Mouse (Mus musculus) thymus, adult 18-20 months (tissue): ENCODE data around the gene Dlg2.

Experiments
- DNase-seq, 2 experiments: peaks; one replicate each; pipeline ENCODE4 v3.0.0; 2022; ENCODE audit warnings: mixed read lengths in 2 of 2

Gene Dlg2

GRCm38 (mm10) chr7:92113065-92113464 is 1636.6 kb downstream of the Dlg2 start:
- DNase-seq, result no peak

DNA sequence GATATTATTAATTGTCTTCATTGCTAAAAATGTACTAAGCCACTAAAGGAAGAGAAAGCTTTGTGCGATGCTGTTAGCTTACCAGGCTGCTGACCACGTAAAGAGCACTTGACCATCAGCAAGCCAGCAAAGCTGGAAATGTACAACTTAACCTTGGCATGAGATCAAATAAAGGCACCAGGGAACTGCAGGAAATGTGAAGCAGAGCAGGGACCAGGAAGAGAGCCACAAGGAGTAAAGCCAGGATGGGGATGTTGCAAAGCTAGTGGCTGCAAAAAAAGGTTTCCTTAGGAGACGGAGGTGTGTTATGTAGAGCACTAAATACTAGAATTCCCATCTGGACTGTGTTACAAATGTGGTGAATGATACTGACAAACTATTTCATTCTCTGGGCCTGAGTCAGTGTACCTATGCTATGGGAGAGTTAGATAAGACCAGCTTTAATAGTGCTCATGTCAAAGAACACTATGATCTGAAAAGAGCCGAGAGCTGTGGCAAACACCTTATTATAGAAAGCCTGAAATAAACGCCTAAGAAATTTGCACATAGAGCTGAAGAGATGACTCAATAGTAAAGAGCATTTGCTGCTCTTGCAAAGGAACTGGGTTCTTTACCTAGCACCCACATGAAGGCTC is 1638.9 kb downstream of the Dlg2 start:
- no peak for DNase-seq

GRCm38 (mm10) chr7:92123276-92123675 is 1646.8 kb downstream of the Dlg2 start:
- DNase-seq, result no peak

- no peak for DNase-seq
These were observed 1649.4 kb downstream of the Dlg2 start for GRCm38 (mm10) chr7:92125886-92126285.

- DNase-seq, result no peak
These were observed 1657.8 kb downstream of the Dlg2 start for GRCm38 (mm10) chr7:92134301-92134700.

GRCm38 (mm10) chr7:92135624-92136023 is 1659.2 kb downstream of the Dlg2 start:
- DNase-seq, result no peak

- DNase-seq, result no peak
These were observed 1663.8 kb downstream of the Dlg2 start for GRCm38 (mm10) chr7:92140051-92140817.

- no peak for DNase-seq
These were observed 1671.0 kb downstream of the Dlg2 start for GRCm38 (mm10) chr7:92147499-92147898.

DNA sequence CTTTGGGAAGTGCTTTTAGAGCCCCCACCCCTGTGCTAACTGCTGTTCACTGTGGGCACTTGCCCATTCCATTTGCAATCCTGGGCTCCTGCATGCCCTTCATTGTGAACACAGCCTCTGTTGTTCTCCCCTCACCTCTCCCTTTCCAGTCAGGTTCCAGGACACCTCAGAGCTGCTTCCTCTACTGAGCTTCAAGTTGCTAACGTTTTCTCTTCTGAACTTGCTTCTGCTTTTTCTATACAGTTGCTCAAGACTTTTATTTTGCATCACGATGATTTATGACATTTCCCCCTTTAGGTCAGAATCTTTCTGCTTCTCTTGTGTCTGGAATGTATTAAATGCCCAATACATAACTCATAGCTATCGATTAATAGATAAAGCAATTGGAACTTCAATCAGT is 1674.3 kb downstream of the Dlg2 start:
- DNase-seq, result no peak

DNA sequence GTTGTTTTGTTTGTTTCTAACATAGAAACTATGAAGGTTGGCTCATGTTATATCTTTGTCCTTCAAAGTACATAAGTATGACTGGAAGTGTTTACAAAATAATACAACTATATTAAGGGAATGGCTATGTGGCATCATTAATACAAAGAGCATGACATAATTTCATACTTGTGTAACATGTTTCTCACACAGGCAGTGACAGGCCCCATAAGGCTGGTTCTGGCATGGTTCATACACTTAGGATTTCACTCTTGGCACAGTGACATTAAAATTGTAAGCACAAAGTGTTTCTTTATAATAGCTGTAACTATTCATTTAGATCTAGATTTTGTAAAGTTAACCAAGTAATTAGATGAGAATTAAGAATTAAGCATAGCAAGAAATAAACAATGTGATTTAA is 1678.1 kb downstream of the Dlg2 start:
- no peak for DNase-seq

DNA sequence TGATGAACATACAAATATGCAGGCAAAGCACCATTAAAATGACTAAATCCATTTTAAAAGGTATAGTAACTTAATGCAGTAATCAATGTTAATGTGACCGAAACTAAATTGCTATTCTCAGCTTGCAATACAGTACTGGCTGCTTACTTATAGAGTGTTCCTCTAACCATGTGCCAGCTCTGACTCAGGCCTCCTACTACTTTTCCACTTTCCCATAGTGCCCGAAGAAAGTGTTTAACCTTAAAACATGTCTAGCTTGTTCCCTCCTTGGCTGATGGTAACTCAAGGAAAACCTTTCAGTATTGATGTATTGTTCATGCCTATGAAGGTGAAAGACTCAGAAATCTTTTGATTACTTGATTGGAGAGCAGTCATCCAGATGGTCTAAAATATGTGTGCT is 1686.7 kb downstream of the Dlg2 start:
- DNase-seq, result no peak

- DNase-seq, result no peak
These were observed 1687.8 kb downstream of the Dlg2 start for GRCm38 (mm10) chr7:92164316-92164715.

DNA sequence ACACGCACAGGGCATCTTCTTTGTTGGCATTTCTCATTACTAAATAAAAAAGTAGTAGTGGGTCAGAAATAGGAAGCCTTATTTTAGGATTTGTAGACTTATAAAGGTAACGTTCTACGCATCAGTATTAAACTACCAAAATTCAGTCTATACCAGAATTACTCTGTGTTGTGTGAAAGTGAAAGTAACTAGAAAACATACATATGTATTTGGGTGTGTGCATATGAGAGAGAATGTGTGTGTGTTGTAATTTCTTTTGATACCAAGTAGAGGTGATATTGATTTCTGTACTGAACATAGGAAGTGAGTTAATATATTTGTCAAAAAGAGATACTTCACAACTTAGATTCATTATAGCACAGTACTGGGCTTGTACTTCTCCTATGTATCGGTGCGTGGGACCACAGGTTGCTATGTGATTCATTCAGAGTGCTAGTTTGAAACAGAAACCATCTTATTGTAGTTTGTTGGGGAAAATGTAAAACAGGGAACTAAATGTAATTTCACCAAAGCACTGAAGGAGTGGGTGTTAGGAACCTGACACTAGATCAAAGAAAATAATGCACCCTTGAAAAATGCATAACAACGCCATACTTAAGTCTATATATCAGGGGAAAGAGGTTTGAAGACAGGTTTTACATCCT is 1688.5 kb downstream of the Dlg2 start:
- DNase-seq, result no peak

- DNase-seq, result no peak
These were observed 1703.6 kb downstream of the Dlg2 start for GRCm38 (mm10) chr7:92180029-92180428.

GRCm38 (mm10) chr7:92180591-92181587 is 1704.4 kb downstream of the Dlg2 start:
- peak in 1 of 2 experiments; percentile 5 for DNase-seq

GRCm38 (mm10) chr7:92181959-92182612 is 1705.6 kb downstream of the Dlg2 start:
- DNase-seq, result no peak

DNA sequence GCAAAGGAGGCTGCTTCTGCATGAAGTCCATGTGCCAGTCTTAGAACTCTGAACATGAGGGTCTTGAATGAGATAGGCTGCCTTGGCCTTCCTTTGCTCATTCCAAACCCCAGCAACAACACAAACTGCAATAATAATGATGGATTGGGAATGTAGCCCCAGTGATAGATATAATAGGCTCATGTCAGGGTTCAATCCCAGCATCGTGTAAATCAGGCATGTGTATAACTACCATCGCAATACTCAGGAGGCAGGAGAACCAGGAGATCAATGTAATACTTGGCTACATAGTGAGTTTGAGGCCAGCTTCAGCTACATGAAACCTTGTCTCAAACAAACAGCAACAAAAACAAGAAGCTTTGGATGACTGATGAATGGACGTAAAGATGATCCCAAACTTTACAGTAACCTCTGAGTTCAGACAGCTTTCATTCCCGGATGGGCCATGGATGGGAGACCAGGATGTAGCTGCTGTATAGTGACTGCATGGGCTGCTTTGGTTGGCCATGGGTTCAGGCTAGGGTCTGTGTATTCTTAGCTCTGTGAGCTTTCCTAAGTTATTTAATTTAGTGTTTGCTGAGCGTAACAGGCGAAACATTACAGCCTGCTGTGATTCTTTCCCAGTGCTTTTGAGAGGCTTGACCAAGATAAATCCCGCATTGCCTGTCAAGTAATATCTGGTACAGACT is 1708.0 kb downstream of the Dlg2 start:
- DNase-seq, result no peak

GRCm38 (mm10) chr7:92186341-92186740 is 1709.9 kb downstream of the Dlg2 start:
- DNase-seq, result no peak

DNA sequence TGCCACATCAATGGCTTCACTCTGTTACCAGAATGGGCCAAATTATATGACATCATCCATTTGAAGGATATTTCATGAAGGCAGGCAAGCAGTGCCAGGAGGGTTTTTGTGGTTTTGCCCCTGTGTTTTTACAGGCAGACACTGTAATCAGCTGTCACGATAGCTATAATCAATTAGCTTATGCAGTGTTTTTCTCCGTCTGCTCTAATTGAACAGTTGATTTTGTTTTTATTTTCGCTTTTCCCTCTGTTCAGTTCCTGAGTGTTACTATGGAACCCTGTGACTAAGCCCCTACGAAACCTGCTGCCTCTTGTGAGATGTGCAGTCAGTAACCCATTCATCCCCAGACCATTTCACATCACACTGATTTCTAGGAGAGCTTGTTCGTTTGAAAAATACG is 1712.7 kb downstream of the Dlg2 start:
- no peak for DNase-seq

DNA sequence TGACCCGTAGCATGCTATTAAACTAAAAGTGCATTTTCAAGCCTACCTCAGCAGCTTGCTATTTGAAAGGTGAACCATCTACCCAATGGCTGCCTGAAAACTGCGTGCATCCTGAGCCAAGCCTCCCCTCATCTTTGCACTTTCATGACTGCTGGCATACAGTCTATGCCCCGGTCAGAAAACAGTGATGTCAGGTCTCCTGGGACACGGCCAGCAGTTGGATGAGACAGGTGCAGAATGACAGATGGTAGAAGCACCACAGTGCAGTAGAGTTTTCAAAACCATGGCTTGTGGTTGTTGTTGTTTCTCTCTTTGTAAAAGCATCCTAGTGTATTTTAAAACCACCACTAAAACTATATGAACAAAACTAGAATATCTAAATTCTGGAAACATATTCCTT is 1719.5 kb downstream of the Dlg2 start:
- DNase-seq, result no peak

DNA sequence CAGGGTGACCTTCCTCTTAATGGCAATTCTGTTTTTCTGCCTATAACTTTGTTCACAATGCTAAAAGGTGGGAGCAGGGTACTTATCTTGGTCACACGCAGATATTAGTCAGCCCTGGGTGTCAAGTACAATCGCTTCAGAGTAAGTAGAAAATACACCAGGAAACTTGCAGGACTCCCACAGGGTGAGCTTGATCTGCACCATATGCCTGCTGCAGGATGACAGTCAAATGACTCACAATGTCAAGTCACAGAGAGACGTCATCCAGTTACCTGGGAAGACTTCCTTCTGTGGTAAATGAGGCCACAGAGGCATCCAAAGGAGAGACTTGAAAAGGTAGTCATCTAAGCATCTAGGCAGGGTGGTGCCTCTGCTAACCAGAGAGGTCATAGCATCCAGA is 1721.1 kb downstream of the Dlg2 start:
- DNase-seq, result no peak

DNA sequence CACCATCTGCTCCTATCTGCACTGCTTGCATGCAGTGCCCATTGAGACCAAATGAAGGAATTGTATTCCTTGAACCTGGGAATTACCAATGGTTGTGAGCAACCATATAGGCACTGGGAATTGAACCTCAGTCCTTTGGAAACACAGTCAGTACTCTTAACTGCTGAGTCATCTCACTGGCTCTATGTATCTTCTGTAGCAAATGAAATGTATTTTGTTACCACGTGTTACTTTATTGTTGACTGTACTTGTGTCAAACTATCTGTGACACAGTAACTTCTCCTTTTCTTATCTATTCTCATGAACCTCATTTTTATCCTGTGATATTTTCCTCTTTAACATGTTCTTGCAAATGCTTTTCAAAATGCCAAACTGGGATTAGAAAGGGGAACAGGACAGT is 1722.7 kb downstream of the Dlg2 start:
- DNase-seq, result no peak
